Comparison of ENCODE assay signal across 8 mouse cellular contexts in genomic region chr4:132922061-132922530, GRCm38 (mm10). TPM values are rescaled to one million over a fixed set of nuclear protein-coding genes. Genes with fewer than 3 reads are reported as not detected.
DNase-seq lines count a peak whose midpoint lies in the region; ATAC-seq and TF ChIP-seq lines count a peak whose summit lies in the region.

No protein-coding gene starts in this region.

- peak overlapping the region; percentile 80 for H3K4me2 ChIP-seq in heart, postnatal 0 days (ENCODE audit: low read depth, low read length)
- peak overlapping the region; percentile 80 for H3K4me2 ChIP-seq in liver, embryonic 15.5 days
- peak overlapping the region; percentile 75 for H3K4me2 ChIP-seq in neural tube, embryonic 13.5 days

- peaks cover 17% of the 10 kb centered on the region for H3K79me2 ChIP-seq in C2C12 (ENCODE audit: control insufficient read depth, insufficient read depth)

- H3K27me3 ChIP-seq in C2C12 (ENCODE audit: control insufficient read depth, insufficient read depth, insufficient read length) = no peaks in the 10 kb centered on the region
- H3K27me3 ChIP-seq in heart, postnatal 0 days (ENCODE audit: control insufficient read depth, insufficient read depth, low read length) = no peaks in the 10 kb centered on the region
- H3K27me3 ChIP-seq in liver, embryonic 15.5 days = no peaks in the 10 kb centered on the region
- H3K27me3 ChIP-seq in neural tube, embryonic 13.5 days = no peaks in the 10 kb centered on the region

- intact Hi-C loops in gastrocnemius, postnatal 14 days (cut with DNase I; ENCODE audit: low total_unique reads) = loop anchor here (5.0 kb wide), 1 partner anchor 85 kb away; no protein-coding TSS in a partner anchor

- peak; percentile 62 for DNase-seq in gastrocnemius, postnatal 14 days
- DNase-seq in gastrocnemius, adult 18-20 months (ENCODE audit: low spot score) = no peak
- peak; percentile 63 for DNase-seq in embryo, embryonic 11 days
- DNase-seq in heart, postnatal 0 days (ENCODE audit: low spot score) = no peak
- no peak for DNase-seq in ovary, postnatal 36 days (ENCODE audit: low spot score)

- H3K4me1 ChIP-seq in heart, postnatal 0 days (ENCODE audit: control insufficient read depth, insufficient read depth) = peaks cover 12% of the 10 kb centered on the region
- peaks cover 37% of the 10 kb centered on the region for H3K4me1 ChIP-seq in liver, embryonic 15.5 days (replicated peaks)
- H3K4me1 ChIP-seq in neural tube, embryonic 13.5 days (replicated peaks) = peaks cover 19% of the 10 kb centered on the region

- peak overlapping the region; percentile 84 for H3ac ChIP-seq in C2C12 (ENCODE audit: control insufficient read depth, insufficient read length, low read depth)

- peak; percentile 30 for ATAC-seq in heart, postnatal 0 days (ENCODE audit: insufficient read depth, low read depth)
- peak; percentile 67 for ATAC-seq in liver, embryonic 15.5 days (ENCODE audit: insufficient read depth)
- peak; percentile 65 for ATAC-seq in neural tube, embryonic 13.5 days (ENCODE audit: low read depth)

- TF ChIP-seq EP300 in heart, postnatal 0 days (IDR thresholded peaks at IDR 0.05; ENCODE audit: low read depth) = no peak

- TF ChIP-seq CTCF in C2C12 (IDR thresholded peaks at IDR 0.05; ENCODE audit: control insufficient read depth, insufficient read depth, insufficient read length) = no peak
- TF ChIP-seq CTCF in heart, postnatal 0 days (IDR thresholded peaks at IDR 0.05; ENCODE audit: low read depth) = no peak

- H3K36me3 ChIP-seq in C2C12 (ENCODE audit: control insufficient read depth, insufficient read depth) = peaks cover 13% of the 10 kb centered on the region
- H3K36me3 ChIP-seq in heart, postnatal 0 days (replicated peaks; ENCODE audit: control insufficient read depth, insufficient read depth, low read length) = peaks cover 10% of the 10 kb centered on the region; the same call in 1 of the 2 replicates
- H3K36me3 ChIP-seq in liver, embryonic 15.5 days (replicated peaks) = peaks cover 27% of the 10 kb centered on the region
- peaks cover 29% of the 10 kb centered on the region for H3K36me3 ChIP-seq in neural tube, embryonic 13.5 days

- H3K4me3 ChIP-seq in C2C12 (ENCODE audit: insufficient read depth, poor library complexity, severe bottlenecking) = peak overlapping the region; percentile 74
- peak overlapping the region; percentile 87 for H3K4me3 ChIP-seq in heart, postnatal 0 days (ENCODE audit: low read depth, low read length)
- peak overlapping the region; percentile 87 for H3K4me3 ChIP-seq in liver, embryonic 15.5 days (replicated peaks)
- H3K4me3 ChIP-seq in neural tube, embryonic 13.5 days = peak overlapping the region; percentile 95

- H3K79me3 ChIP-seq in C2C12 (ENCODE audit: low read depth) = peaks cover 4% of the 10 kb centered on the region

- peak overlapping the region; percentile 90 for H3K9ac ChIP-seq in heart, postnatal 0 days (replicated peaks; ENCODE audit: low read depth, low read length)
- H3K9ac ChIP-seq in liver, embryonic 15.5 days = peak overlapping the region; percentile 90
- H3K9ac ChIP-seq in neural tube, embryonic 13.5 days = peak overlapping the region; percentile 93

- no peaks in the 10 kb centered on the region for H3K9me3 ChIP-seq in heart, postnatal 0 days (replicated peaks; ENCODE audit: control insufficient read depth, low read length)
- no peaks in the 10 kb centered on the region for H3K9me3 ChIP-seq in liver, embryonic 15.5 days (replicated peaks)
- no peaks in the 10 kb centered on the region for H3K9me3 ChIP-seq in neural tube, embryonic 13.5 days

- WGBS in heart, postnatal 0 days = under 1% methylated on average over 41 of the region's 50 CpGs
- under 1% methylated on average over 49 of the region's 50 CpGs for WGBS in liver, embryonic 15.5 days (ENCODE audit: insufficient replicate concordance)
- under 1% methylated on average over 50 of the region's 50 CpGs for WGBS in neural tube, embryonic 13.5 days

- H3K27ac ChIP-seq in heart, postnatal 0 days (ENCODE audit: low read depth) = peak overlapping the region; percentile 87
- peak overlapping the region; percentile 99 for H3K27ac ChIP-seq in liver, embryonic 15.5 days (replicated peaks)
- peak overlapping the region; percentile 93 for H3K27ac ChIP-seq in neural tube, embryonic 13.5 days (replicated peaks)

TF ChIP-seq in C2C12, 6 proteins besides CTCF, POLR2A, EP300 and RAD21:
- no peak for TF ChIP-seq FOSL1 (IDR thresholded peaks at IDR 0.05; ENCODE audit: insufficient read depth, low read length, poor library complexity, severe bottlenecking)
- no peak for TF ChIP-seq MAX (IDR thresholded peaks at IDR 0.05)
- no peak for TF ChIP-seq USF1 (IDR thresholded peaks at IDR 0.05; ENCODE audit: low read depth)
- no peak for TF ChIP-seq CEBPB (IDR thresholded peaks at IDR 0.05; ENCODE audit: low read depth)
- TF ChIP-seq MYOG (IDR thresholded peaks at IDR 0.05; ENCODE audit: control insufficient read depth, extremely low read depth, insufficient read length) = no peak
TF ChIP-seq in C2C12: peak in this region for 0.

RNA-seq across cellular contexts. Expression of gene Fam76a, which starts 0.3 kb away (rescaled TPM):
- 10 to 100 TPM; 21.2 to 27.4 TPM for total RNA-seq in gastrocnemius, postnatal 14 days (2021)
- total RNA-seq in gastrocnemius, adult 18-20 months (2021) = 10 to 100 TPM; 23.5 to 23.9 TPM
- polyA plus RNA-seq in C2C12 (2012; fragmentation: generic; extraction: Trizol) = 15.5 TPM
- total RNA-seq in heart, postnatal 0 days (2014; rRNA removed; ENCODE audit: low replicate concordance) = 19.7 and 20.7 TPM in 2 replicates
- 39.6 and 44.4 TPM in 2 replicates for polyA plus RNA-seq in heart, postnatal 0 days (2015; fragmentation: Nextera tagmentation; extraction: Ambion mirVana)
- 27.6 and 28.5 TPM in 2 replicates for polyA plus RNA-seq in liver, embryonic 15.5 days (2015; fragmentation: Nextera tagmentation; extraction: Ambion mirVana)
- 37.0 and 46.0 TPM in 2 replicates for polyA plus RNA-seq in neural tube, embryonic 13.5 days (2015; fragmentation: Nextera tagmentation; extraction: Ambion mirVana)

RNA-seq across cellular contexts. Expression of gene Stx12, which starts 37.8 kb away (rescaled TPM):
- total RNA-seq in gastrocnemius, postnatal 14 days (2021) = 10 to 100 TPM; 23.3 to 24.3 TPM
- total RNA-seq in gastrocnemius, adult 18-20 months (2021) = 10 to 100 TPM; 24.6 to 26.5 TPM
- polyA plus RNA-seq in C2C12 (2012; fragmentation: generic; extraction: Trizol) = 19.2 TPM
- total RNA-seq in heart, postnatal 0 days (2014; rRNA removed; ENCODE audit: low replicate concordance) = 59.7 and 65.9 TPM in 2 replicates
- polyA plus RNA-seq in heart, postnatal 0 days (2015; fragmentation: Nextera tagmentation; extraction: Ambion mirVana) = 46.3 and 48.5 TPM in 2 replicates
- polyA plus RNA-seq in liver, embryonic 15.5 days (2015; fragmentation: Nextera tagmentation; extraction: Ambion mirVana) = 14.8 and 15.9 TPM in 2 replicates
- 134 and 143 TPM in 2 replicates for polyA plus RNA-seq in neural tube, embryonic 13.5 days (2015; fragmentation: Nextera tagmentation; extraction: Ambion mirVana)

RNA-seq across cellular contexts. Expression of gene Fgr, which starts 51.8 kb away (rescaled TPM):
- under 1 TPM; 0.10 to 0.16 TPM for total RNA-seq in gastrocnemius, postnatal 14 days (2021)
- total RNA-seq in gastrocnemius, adult 18-20 months (2021) = under 1 TPM; 0.09 to 0.14 TPM
- polyA plus RNA-seq in C2C12 (2012; fragmentation: generic; extraction: Trizol) = 0.01 TPM
- 0.04 and 0.19 TPM in 2 replicates for total RNA-seq in heart, postnatal 0 days (2014; rRNA removed; ENCODE audit: low replicate concordance)
- polyA plus RNA-seq in heart, postnatal 0 days (2015; fragmentation: Nextera tagmentation; extraction: Ambion mirVana) = 0.31 and 0.37 TPM in 2 replicates
- polyA plus RNA-seq in liver, embryonic 15.5 days (2015; fragmentation: Nextera tagmentation; extraction: Ambion mirVana) = 2.7 and 2.8 TPM in 2 replicates
- not detected in 2 replicates for polyA plus RNA-seq in neural tube, embryonic 13.5 days (2015; fragmentation: Nextera tagmentation; extraction: Ambion mirVana)

Comparison
In these comparisons a context has a peak if more than half of its experiments do, and no peak if none do; other contexts are left out.
1. DNase-seq: peak in gastrocnemius, postnatal 14 days (single experiment) and embryo, embryonic 11 days (single experiment); none in gastrocnemius, adult 18-20 months (single experiment), heart, postnatal 0 days (single experiment) and ovary, postnatal 36 days (single experiment).
2. Peak in every context shown above with its lines, with median percentiles within 50 percentile points of each other: H3K4me3 ChIP-seq, ATAC-seq, H3K27ac ChIP-seq, H3K4me2 ChIP-seq and H3K9ac ChIP-seq.